Mouse (Mus musculus) bone marrow macrophage, adult 2 months (primary cell): ENCODE results near the gene Sema6b. TPM values are rescaled to one million over a fixed set of nuclear protein-coding genes. Genes with fewer than 3 reads are reported as not detected.
A peak's percentile ranks its signal among the peaks of the same experiment; 100 is the strongest.

Experiments used
- H3K27ac ChIP-seq: 2 replicates; pipeline ENCODE4 v1.5.1; 2012; ENCODE audit warnings: low read depth, low read length; ENCODE audit not compliant: insufficient read depth
- H3K4me1 ChIP-seq: 2 replicates; pipeline ENCODE4 v1.6.1; 2012; ENCODE audit warnings: low read length; ENCODE audit not compliant: control insufficient read depth, insufficient read depth
- H3K4me3 ChIP-seq: 2 replicates; pipeline ENCODE4 v1.5.1; 2012; ENCODE audit warnings: mild to moderate bottlenecking, low read length, moderate library complexity; ENCODE audit not compliant: insufficient read depth
- CTCF ChIP-seq: IDR thresholded peaks from 2 replicates; pipeline ENCODE4 v1.5.1; 2012; ENCODE audit warnings: low read depth, mild to moderate bottlenecking, low read length, moderate library complexity
- POLR2A ChIP-seq: IDR thresholded peaks from 2 replicates; pipeline ENCODE4 v1.6.1; 2012; ENCODE audit warnings: mild to moderate bottlenecking, low read depth, low read length, borderline replicate concordance
- polyA plus RNA-seq: library from polyadenylated mRNA; stranded (reverse); fragments of >200 nt; gene quantifications from 2 replicates; pipeline ENCODE4 v1.2.4, GENCODE M21; 2012; ENCODE audit not compliant: missing spikeins, insufficient read depth, insufficient read length

Sema6b gene
- polyA plus RNA-seq, 1 experiment = 8.1 TPM

DNA sequence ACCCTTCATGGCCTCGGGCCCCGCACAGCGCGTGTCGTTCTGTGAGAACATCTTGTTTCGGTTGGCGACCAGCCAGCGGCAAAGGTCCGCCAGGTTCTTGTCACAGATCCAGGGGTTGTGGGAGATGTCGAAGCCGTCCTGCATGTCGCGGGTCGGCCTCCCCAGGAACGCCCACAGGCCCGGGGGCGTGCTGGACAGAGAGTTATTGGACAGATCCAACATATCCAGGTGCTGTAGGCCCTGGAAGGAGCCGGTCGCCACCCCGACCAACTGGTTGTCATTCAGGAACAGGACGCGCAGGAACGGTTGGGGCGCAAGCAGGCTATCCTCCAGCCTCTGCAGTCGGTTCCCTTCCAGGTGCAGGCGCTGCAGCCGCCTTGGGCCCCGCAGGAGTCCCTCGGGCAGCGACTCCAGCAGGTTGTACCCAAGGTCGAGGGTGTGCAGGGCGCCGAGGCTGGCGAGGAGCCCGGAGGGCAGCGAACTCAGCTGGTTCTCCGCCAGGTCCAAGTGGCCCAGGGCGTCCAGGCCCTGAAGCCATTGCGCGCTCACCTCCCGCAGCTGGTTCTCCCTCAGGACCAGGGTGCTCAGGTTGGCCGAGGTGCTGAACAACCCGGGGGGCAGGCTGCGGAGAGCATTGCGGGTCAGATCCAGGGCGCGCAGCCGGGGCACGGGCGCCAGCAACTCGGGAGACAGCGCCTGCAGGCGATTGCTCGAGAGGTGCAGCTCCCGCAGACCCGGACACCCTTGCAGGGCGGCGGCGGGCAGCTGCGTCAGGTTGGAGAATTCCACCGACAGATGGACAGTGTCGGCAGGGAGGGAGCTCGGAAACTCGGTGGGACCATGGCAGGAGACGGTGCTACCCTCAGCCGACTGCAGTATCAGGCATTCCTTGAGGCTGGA is 19.9 kb downstream of the Sema6b start:
- Histone ChIP-seq H3K4me3 (peak overlapping the region; percentile 27), H3K27ac (no peak overlapping the region)

DNA sequence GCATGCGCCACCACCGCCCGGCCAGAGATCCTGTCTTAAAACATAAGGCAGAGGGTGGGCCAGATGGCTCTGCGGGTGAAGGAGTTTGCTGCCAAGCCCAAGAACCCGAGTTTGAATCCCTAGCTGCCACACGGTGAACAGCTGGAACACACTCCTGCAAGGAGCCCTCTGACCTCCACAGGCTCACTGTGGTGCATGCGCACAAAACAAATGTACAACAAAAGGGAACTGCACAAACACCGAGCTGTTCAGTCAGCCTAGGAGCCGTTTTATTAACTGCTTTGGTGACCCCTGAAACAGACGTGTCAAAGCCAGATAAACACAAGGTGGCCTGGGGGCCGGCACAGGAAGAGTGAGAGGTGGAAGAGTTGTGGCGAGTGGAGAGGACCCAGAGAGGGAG is 20.7 kb downstream of the Sema6b start:
- H3K4me3 ChIP-seq = peak overlapping the region; percentile 27
- H3K4me1 ChIP-seq = peaks cover 4% of the 10 kb centered on the region
- TF ChIP-seq POLR2A (no peak), CTCF (0 out of 2 replicates have a peak, but pooled peaks have one; percentile 21)
- no peak overlapping the region for H3K27ac ChIP-seq

More for the DNA sequence above, 19.9 kb downstream of the Sema6b start:
- no peak for TF ChIP-seq POLR2A
- TF ChIP-seq CTCF = no peak
- H3K4me1 ChIP-seq = peaks cover 4% of the 10 kb centered on the region

DNA sequence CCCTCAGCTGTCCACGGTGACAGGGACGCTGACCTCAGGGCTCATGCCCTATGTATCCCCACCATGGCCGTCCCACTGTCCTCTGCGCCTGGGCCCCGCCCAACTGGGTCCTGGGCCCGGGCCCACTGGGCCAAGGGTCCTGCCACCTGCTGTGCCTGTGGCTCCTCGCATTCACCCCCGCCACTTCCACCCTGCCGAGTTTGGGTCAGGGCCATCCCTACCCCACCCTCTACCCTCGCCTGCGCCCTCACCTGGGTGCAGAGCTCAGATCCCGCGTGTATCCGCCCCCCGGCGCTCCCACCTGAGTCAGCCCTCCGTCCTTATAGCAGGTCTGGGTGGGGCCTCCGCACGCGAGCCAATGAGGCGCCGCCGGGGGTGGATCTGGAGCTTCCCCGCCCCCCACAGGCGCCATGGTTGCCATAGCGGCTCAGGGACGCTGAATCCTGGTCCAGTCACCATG is 22.9 kb downstream of the Sema6b start, which contains the start of gene Plin5:
TSS of gene Plin5 (minus strand) at position 346 of the 460 bp plus-strand sequence.
- Histone ChIP-seq H3K4me3 (peak within 1 kb of the TSS; percentile 41), H3K4me1 (peaks cover 4% of the 10 kb centered on the region), H3K27ac (no peak within 1 kb of the TSS)
- TF ChIP-seq CTCF (no peak), POLR2A (no peak)

DNA sequence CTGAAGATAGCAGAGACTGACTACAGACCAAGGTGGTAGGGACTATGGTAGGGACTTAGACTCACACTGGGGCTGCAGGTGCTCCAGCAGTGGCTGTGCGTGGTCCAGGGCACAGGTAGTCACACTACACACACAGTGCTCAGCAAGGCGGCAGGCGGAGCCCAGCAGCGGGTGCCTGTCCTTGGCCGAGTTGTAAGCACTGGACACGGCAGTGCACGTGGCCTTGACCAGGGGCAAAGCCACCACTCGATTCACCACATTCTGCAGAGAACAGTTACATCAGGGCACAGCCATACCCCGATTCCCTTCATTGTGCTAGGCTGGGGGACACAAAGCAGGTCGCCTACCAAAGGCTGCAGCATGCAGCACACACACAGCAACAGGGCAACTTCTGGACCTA is 23.9 kb downstream of the Sema6b start:
- TF ChIP-seq CTCF (no peak), POLR2A (no peak)
- Histone ChIP-seq H3K27ac (no peak overlapping the region), H3K4me1 (peaks cover 3% of the 10 kb centered on the region), H3K4me3 (no peak overlapping the region)

DNA sequence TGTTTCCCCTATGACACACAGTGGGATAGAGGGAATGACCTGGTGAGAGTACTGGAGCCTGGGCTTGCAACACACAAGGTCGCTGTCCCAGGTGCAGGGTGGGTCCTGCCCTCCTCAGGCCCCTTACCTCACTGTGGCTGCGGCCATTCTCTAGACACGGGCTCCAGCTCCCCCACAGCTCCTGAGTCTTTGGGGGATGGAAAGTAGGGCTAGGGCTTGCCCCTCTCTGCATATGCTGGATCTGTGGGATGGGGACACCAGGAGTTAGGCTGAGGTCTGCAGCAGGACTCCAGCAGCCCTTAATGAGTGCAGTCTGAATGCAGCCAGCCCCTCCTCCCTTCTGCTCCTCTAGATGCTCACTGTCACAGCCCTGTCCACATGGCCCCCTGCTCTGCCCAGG is 27.4 kb downstream of the Sema6b start:
- Histone ChIP-seq H3K27ac (no peak overlapping the region), H3K4me3 (no peak overlapping the region), H3K4me1 (no peaks in the 10 kb centered on the region)
- TF ChIP-seq POLR2A (no peak), CTCF (no peak)

DNA sequence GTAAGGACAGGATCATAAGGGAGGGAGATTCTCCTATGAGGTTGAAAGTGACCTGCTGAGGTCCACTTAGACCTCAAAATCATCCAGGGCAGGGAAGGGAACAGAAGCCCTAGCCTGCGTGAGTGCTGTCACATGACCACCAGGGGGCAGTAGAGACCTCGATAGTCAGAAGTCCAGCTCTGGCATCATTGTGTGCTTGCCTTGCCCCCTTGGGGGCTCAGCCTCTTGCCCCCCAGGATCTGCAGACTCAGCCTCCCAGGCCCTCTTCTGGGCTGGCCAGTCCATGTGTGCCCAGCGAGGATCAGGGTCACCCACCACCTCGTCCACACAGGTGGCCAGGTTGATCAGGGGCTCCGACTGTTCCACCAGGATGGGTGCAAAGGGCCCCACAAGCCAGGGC is 28.3 kb downstream of the Sema6b start:
- no peak overlapping the region for H3K27ac ChIP-seq
- no peak for TF ChIP-seq POLR2A
- TF ChIP-seq CTCF = peak; percentile 91
- no peak overlapping the region for H3K4me3 ChIP-seq
- no peaks in the 10 kb centered on the region for H3K4me1 ChIP-seq

DNA sequence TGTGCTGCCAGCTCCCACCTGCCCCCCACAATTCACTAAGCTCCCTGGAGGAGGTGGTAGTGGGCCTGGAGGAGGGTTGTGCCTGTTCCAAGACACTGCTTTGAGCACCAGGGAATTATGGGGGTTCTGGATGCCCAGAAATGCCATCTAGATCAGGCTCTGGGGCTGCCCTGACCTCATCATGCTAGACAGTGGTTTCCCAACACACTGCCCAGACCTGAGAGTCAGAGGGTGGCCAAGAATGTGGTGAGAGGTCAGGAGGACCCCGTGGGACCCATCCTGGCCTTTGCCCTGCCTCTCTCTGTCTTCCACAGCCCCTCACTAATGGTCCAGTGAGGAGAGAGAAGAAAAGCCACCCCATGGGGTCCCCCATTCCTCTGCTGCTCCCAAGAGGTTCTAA is 29.1 kb downstream of the Sema6b start:
- H3K27ac ChIP-seq = no peak overlapping the region
- H3K4me1 ChIP-seq = no peaks in the 10 kb centered on the region
- H3K4me3 ChIP-seq = no peak overlapping the region
- TF ChIP-seq CTCF (no peak), POLR2A (no peak)

DNA sequence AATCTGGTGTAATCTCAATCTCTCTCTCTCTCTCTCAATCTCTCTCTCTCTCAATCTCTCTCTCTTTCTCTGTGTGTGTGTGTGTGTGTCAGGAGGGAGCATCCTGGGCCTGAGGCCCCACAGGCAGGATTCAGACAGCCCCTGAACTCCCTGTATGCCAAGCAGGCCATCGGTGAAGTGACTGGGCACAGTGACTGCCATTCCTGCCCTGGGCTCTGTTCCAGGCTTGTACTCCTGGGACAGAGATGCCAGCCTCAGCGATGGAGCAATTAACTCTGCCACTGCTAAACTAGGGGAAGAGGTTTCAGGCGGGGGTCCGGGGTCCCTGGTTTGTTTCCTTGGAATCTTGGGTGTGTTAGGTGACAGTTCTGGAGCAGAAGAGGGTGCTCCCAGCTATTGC is 29.6 kb downstream of the Sema6b start:
- no peaks in the 10 kb centered on the region for H3K4me1 ChIP-seq
- TF ChIP-seq POLR2A (no peak), CTCF (no peak)
- no peak overlapping the region for H3K4me3 ChIP-seq
- H3K27ac ChIP-seq = no peak overlapping the region

DNA sequence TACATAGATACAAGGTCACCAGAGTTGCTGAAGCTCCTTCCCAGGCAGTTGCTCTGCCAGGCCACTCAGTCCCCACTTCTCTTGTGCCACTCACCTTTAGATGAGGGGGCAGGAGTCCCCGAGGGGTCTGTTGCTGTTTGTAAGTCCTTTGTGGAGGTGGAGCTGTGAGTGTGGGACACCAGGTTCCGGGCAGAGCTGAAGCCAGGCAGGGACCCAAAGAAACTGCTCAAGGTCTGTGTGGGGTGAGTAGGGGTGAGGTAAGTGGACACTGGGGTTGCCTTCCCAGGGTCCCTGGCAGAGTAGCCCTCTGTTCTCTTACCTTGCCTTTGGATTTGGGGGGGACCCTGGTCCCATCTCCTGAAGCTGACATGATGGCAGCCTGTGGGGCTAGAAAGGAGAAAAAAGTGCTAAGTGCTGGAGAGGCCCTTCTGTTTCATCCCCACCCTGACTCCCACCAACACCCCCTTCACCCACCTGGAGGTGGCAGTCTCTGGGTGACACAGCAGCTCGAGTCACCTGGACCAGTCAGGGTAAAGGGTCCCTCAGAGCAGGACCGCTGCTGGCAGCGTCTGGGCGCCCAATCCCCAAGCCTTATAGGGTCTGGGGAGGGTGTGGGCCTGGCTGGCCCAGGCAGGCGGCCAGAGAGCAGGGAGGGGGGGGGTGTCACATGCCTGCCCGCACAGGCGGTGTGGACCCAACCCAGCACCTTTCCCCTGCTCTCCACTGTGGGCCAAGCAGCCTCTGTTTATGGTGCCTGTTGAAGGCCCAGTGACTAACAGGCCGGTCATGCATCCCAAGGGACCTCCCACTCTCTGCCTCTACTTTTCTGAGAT is 30.7 kb downstream of the Sema6b start, which contains the start of gene Plin4:
TSS of gene Plin4 (minus strand) at position 585 of the 833 bp plus-strand sequence.
- Histone ChIP-seq H3K27ac (no peak within 1 kb of the TSS), H3K4me1 (no peaks in the 10 kb centered on the region), H3K4me3 (no peak within 1 kb of the TSS)
- TF ChIP-seq CTCF (no peak), POLR2A (no peak)
